Mouse (Mus musculus) E14TG2a.4 (cell line): Measurements from ENCODE around the gene Asah2.

Source experiments
- CTCF ChIP-seq: conservative IDR thresholded peaks from 2 replicates; pipeline ENCODE4 v1.5.1; 2014; ENCODE audit warnings: low read length
- NANOG ChIP-seq: IDR thresholded peaks from 2 replicates; pipeline ENCODE4 v1.6.1; 2014; ENCODE audit warnings: borderline replicate concordance, low read length, mixed read lengths

- TF ChIP-seq CTCF: no peak
- no peak for TF ChIP-seq NANOG
Measured at GRCm38 (mm10) chr19:31954267-31954666, 153.7 kb downstream of the Asah2 start.
